Mouse (Mus musculus) olfactory bulb, adult 2 months (tissue): ENCODE measurements around the gene Nanos2. TPM values are rescaled to one million over a fixed set of nuclear protein-coding genes. Genes with fewer than 3 reads are reported as not detected.

Source experiments
- H3K27ac ChIP-seq: fragments of 200-500 bp; 2 replicates; pipeline ENCODE4 v1.5.1; 2012; ENCODE audit warnings: low read depth, low read length; ENCODE audit not compliant: insufficient read depth
- H3K4me1 ChIP-seq: fragments of 200-500 bp; 2 replicates; pipeline ENCODE4 v1.6.1; 2012; ENCODE audit warnings: low read length; ENCODE audit not compliant: control insufficient read depth, insufficient read depth
- H3K4me3 ChIP-seq: fragments of 200-500 bp; 2 replicates; pipeline ENCODE4 v1.5.1; 2012; ENCODE audit warnings: mild to moderate bottlenecking, low read depth, low read length, moderate library complexity; ENCODE audit not compliant: insufficient read depth
- CTCF ChIP-seq: fragments of 200-500 bp; IDR thresholded peaks from 2 replicates; pipeline ENCODE4 v1.5.1; 2012; ENCODE audit warnings: low read depth, mild to moderate bottlenecking, low read length, moderate library complexity; ENCODE audit not compliant: insufficient read depth
- POLR2A ChIP-seq: fragments of 200-500 bp; IDR thresholded peaks from 2 replicates; pipeline ENCODE4 v1.6.1; 2012; ENCODE audit warnings: mild to moderate bottlenecking, low read depth, low read length, moderate library complexity; ENCODE audit not compliant: insufficient read depth
- WGBS: fragments of 180-500 bp; shearing (Covaris S2); methylation state at CpG from one replicate; pipeline ENCODE4 v1.1.7; 2018; 5-methylcytosine and 5-hydroxymethylcytosine counted together
- polyA plus RNA-seq: library from polyadenylated mRNA; stranded (reverse); fragments of >200 nt; gene quantifications from 2 replicates; pipeline ENCODE4 v1.2.4, GENCODE M21; 2012; ENCODE audit warnings: low replicate concordance; ENCODE audit not compliant: missing spikeins, insufficient read depth, insufficient read length

The Nanos2 gene
- polyA plus RNA-seq, 1 experiment, result not detected

GRCm38 (mm10) chr7:18959446-18959845 is 27.8 kb upstream of the Nanos2 start:
- no peak overlapping the region for H3K27ac ChIP-seq
- 61% methylated on average over 8 of the region's 8 CpGs for WGBS
- TF ChIP-seq CTCF (no peak), POLR2A (no peak)
- peaks cover 51% of the 10 kb centered on the region for H3K4me1 ChIP-seq
- H3K4me3 ChIP-seq, result no peak overlapping the region

- Histone ChIP-seq H3K4me1 (peaks cover 50% of the 10 kb centered on the region), H3K4me3 (no peak overlapping the region), H3K27ac (no peak overlapping the region)
- 17% methylated on average over 17 of the region's 17 CpGs for WGBS
- TF ChIP-seq CTCF (no peak), POLR2A (no peak)
These were observed 24.9 kb upstream of the Nanos2 start for GRCm38 (mm10) chr7:18962171-18962792.

DNA sequence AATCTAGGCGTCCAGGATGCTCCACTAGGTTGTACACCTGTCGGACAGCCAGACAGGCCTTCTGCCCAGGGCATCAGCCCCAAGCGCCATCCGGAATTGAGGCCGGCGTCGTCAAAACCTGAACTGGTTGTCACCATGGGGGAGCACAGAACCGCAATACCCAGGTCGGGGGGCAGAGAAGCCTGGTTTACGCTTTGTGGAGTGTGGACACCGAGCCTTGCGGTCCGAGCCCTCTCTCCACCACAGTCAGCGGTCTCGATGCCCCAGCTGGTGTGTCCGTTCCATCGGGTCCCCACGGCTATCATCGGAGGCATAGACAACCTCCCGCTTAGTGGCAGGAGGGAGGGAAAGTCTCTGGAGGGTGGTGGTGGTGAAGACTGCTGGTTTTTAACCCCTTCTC is 24.4 kb upstream of the Nanos2 start:
- Histone ChIP-seq H3K4me1 (peaks cover 48% of the 10 kb centered on the region), H3K27ac (no peak overlapping the region), H3K4me3 (no peak overlapping the region)
- WGBS, result 29% methylated on average over 20 of the region's 20 CpGs
- TF ChIP-seq CTCF, result no peak
- no peak for TF ChIP-seq POLR2A

DNA sequence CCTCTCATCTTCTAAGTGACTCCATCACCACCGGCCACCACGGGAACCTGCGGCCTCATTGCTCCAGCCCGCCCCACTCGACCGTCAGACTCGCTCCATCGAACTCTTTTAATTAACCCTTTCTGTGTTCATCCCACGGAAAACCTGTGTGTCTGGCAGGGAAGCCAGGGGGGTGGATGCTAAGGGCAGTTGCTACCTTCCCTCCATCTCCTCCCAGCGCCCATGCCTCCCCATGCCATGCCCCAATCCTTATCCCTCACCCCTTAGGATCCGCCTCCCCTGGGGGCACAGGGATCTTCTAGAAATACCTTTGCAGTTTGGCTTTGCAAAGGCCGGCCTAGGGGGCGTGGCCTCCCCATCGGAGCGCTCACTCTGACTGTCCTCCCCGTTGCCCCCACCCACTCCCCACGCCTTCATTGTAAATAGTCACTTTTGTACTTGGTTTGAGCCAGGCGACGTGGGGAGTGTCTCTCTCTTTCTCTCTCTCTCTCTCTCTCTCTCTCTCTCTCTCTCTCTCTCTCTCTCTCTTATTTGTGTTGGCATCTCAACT is 23.8 kb upstream of the Nanos2 start:
- 23% methylated on average over 19 of the region's 19 CpGs for WGBS
- no peak overlapping the region for H3K4me3 ChIP-seq
- TF ChIP-seq POLR2A (no peak), CTCF (no peak)
- no peak overlapping the region for H3K27ac ChIP-seq
- peaks cover 44% of the 10 kb centered on the region for H3K4me1 ChIP-seq

DNA sequence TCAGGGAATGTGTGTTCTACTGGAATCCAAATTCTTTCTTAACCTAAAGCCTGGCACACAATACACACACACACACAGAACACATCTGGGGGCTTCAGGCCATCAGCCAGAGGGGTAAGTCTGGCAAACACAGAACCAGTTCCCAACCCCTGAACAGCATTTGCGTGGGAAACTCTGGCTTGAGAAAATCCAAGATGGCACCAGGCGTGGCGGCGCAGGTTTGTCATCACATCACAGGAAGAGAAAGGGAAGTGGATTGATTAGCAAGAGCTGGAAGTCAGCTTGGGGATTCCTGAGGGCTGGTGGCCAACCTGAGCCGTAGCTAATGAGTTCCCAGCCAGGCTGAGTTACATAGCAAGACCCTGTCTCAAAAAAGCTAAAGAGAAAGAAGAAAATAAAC is 21.9 kb upstream of the Nanos2 start:
- 82% methylated on average over 5 of the region's 5 CpGs for WGBS
- no peak overlapping the region for H3K4me3 ChIP-seq
- peaks cover 37% of the 10 kb centered on the region for H3K4me1 ChIP-seq
- H3K27ac ChIP-seq, result no peak overlapping the region
- TF ChIP-seq CTCF (no peak), POLR2A (no peak)

GRCm38 (mm10) chr7:18967603-18968002 is 19.6 kb upstream of the Nanos2 start:
- no peak for TF ChIP-seq POLR2A
- no peak for TF ChIP-seq CTCF
- Histone ChIP-seq H3K27ac (no peak overlapping the region), H3K4me1 (peaks cover 19% of the 10 kb centered on the region), H3K4me3 (no peak overlapping the region)
- 13% methylated on average over 8 of the region's 8 CpGs for WGBS

GRCm38 (mm10) chr7:18970956-18971355 is 16.2 kb upstream of the Nanos2 start:
- no peak overlapping the region for H3K4me3 ChIP-seq
- H3K4me1 ChIP-seq, result 0 out of 2 replicates have a peak, but pooled peaks cover 5% of the 10 kb centered on the region
- H3K27ac ChIP-seq, result no peak overlapping the region
- TF ChIP-seq CTCF, result no peak
- no peak for TF ChIP-seq POLR2A
- WGBS, result 79% methylated on average over 3 of the region's 3 CpGs

GRCm38 (mm10) chr7:18978381-18978780 is 8.8 kb upstream of the Nanos2 start:
- WGBS, result 69% methylated on average over 9 of the region's 9 CpGs
- TF ChIP-seq CTCF (no peak), POLR2A (no peak)

DNA sequence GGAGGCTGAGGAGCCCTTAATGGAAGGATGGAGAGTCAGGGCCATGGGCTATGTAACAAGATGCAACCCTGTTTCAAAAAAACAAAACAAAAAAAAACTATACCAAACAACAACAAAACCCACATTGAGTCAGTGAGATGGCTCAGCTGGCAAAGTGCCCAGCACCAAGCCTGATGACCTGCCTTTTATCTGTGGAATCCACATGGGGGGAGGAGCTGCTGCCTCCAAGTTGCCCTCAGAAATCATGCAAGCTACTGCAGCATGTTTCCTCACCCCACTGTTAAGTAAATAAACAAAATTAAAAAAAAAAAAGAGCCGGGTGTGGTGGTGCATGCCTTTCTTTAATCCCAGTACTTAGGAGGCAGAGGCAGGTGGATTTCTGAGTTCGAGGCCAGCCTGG is 697 bp upstream of the Nanos2 start:
- peaks cover 3% of the 10 kb centered on the region; the same call in 1 of the 2 replicates for H3K4me1 ChIP-seq
- no peak overlapping the region for H3K27ac ChIP-seq
- TF ChIP-seq CTCF (no peak), POLR2A (no peak)
- H3K4me3 ChIP-seq, result no peak overlapping the region
- WGBS, result 64% methylated on average over 2 of the region's 2 CpGs

More at GRCm38 (mm10) chr7:18978381-18978780, 8.8 kb upstream of the Nanos2 start:
- Histone ChIP-seq H3K4me1 (no peaks in the 10 kb centered on the region), H3K27ac (no peak overlapping the region), H3K4me3 (no peak overlapping the region)
